Mouse (Mus musculus) embryonic facial prominence, embryonic 15.5 days (tissue): ENCODE results near the gene Exoc4. TPM values are rescaled to one million over a fixed set of nuclear protein-coding genes. Genes with fewer than 3 reads are reported as not detected.

ENCODE experiments used
- ATAC-seq: fragments of 200-750 bp; cut with Nextera tagmentation; 2 replicates; pipeline ENCODE4 v1.8.0; 2017; ENCODE audit warnings: low read depth, moderate TSS enrichment; ENCODE audit not compliant: insufficient number of reproducible peaks, low FRiP score, low TSS enrichment
- H3K27ac ChIP-seq: fragments of 300-500 bp; sonication (generic); replicated peaks from 2 replicates; pipeline ENCODE4 v1.5.1; 2015; ENCODE audit warnings: mild to moderate bottlenecking, inconsistent platforms
- H3K27me3 ChIP-seq: fragments of 300-500 bp; sonication (generic); 2 replicates; pipeline ENCODE4 v1.6.1; 2015; ENCODE audit warnings: inconsistent platforms
- H3K36me3 ChIP-seq: fragments of 300-500 bp; sonication (generic); 2 replicates; pipeline ENCODE4 v1.6.1; 2015; ENCODE audit warnings: mild to moderate bottlenecking, inconsistent platforms
- H3K4me1 ChIP-seq: fragments of 300-500 bp; sonication (generic); 2 replicates; pipeline ENCODE4 v1.6.1; 2015; ENCODE audit warnings: inconsistent platforms
- H3K4me2 ChIP-seq: fragments of 300-500 bp; sonication (generic); replicated peaks from 2 replicates; pipeline ENCODE4 v1.6.1; 2015; ENCODE audit warnings: mild to moderate bottlenecking, inconsistent platforms
- H3K4me3 ChIP-seq: fragments of 300-500 bp; sonication (generic); replicated peaks from 2 replicates; pipeline ENCODE4 v1.5.1; 2015; ENCODE audit warnings: mild to moderate bottlenecking, inconsistent platforms
- H3K9ac ChIP-seq: fragments of 300-500 bp; sonication (generic); 2 replicates; pipeline ENCODE4 v1.6.1; 2015; ENCODE audit warnings: inconsistent platforms
- H3K9me3 ChIP-seq: fragments of 300-500 bp; sonication (generic); replicated peaks from 2 replicates; pipeline ENCODE4 v1.6.1; 2016; ENCODE audit warnings: inconsistent platforms
- WGBS: fragments of 180-500 bp; shearing (Covaris S2); methylation state at CpG from one replicate; pipeline ENCODE4 v1.1.7; 2015; 5-methylcytosine and 5-hydroxymethylcytosine counted together
- polyA plus RNA-seq: library from polyadenylated mRNA; unstranded; fragments of >200 nt; fragmentation: Nextera tagmentation; extraction: Ambion mirVana; gene quantifications from 2 replicates; pipeline ENCODE4 v1.2.1, GENCODE M21; 2015

The Exoc4 gene
- polyA plus RNA-seq, 1 experiment from 2014 or later = 36.7 TPM

- Histone ChIP-seq H3K36me3 (no peaks in the 10 kb centered on the region), H3K9ac (no peak overlapping the region), H3K9me3 (no peaks in the 10 kb centered on the region), H3K27ac (no peak overlapping the region), H3K4me2 (no peak overlapping the region), H3K27me3 (no peaks in the 10 kb centered on the region), H3K4me1 (no peaks in the 10 kb centered on the region), H3K4me3 (no peak overlapping the region)
- WGBS = 89% methylated on average over 6 of the region's 6 CpGs
- ATAC-seq = no peak
Measured at GRCm38 (mm10) chr6:33828499-33828898, 579.6 kb downstream of the Exoc4 start.

DNA sequence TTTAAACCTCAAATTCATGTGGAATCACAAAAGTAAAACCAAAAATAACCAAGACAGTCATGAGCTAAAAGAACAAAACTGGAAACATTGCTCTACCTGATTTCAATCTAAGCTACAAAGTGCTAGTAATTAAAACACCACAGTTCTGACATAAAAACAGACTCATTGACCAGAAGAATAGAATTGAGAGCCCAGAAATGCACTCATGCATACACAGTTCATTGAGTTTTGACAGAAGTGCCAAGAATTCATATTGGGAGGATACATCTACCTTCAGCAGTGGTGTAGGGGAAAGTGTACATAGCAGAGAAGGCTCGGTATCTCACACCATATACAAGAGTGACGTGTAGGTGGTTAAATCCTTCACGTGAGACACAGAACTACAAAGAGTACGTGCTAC lies 580.4 kb downstream of the Exoc4 start:
- WGBS = 95% methylated on average over 4 of the region's 4 CpGs
- no peaks in the 10 kb centered on the region for H3K27me3 ChIP-seq
- no peaks in the 10 kb centered on the region for H3K36me3 ChIP-seq
- no peak overlapping the region for H3K4me2 ChIP-seq
- H3K9me3 ChIP-seq = no peaks in the 10 kb centered on the region
- H3K9ac ChIP-seq = no peak overlapping the region
- H3K4me1 ChIP-seq = no peaks in the 10 kb centered on the region
- ATAC-seq = no peak
- H3K4me3 ChIP-seq = no peak overlapping the region
- no peak overlapping the region for H3K27ac ChIP-seq

GRCm38 (mm10) chr6:33831276-33831675 lies 582.4 kb downstream of the Exoc4 start:
- Histone ChIP-seq H3K36me3 (no peaks in the 10 kb centered on the region), H3K9me3 (no peaks in the 10 kb centered on the region), H3K27me3 (no peaks in the 10 kb centered on the region), H3K4me2 (no peak overlapping the region), H3K9ac (no peak overlapping the region), H3K4me1 (no peaks in the 10 kb centered on the region), H3K4me3 (no peak overlapping the region), H3K27ac (no peak overlapping the region)
- no peak for ATAC-seq
- WGBS = 86% methylated on average over 3 of the region's 3 CpGs

- H3K4me1 ChIP-seq = no peaks in the 10 kb centered on the region
- no peaks in the 10 kb centered on the region for H3K9me3 ChIP-seq
- H3K27ac ChIP-seq = no peak overlapping the region
- no peak overlapping the region for H3K4me3 ChIP-seq
- H3K27me3 ChIP-seq = no peaks in the 10 kb centered on the region
- ATAC-seq = no peak
- H3K36me3 ChIP-seq = no peaks in the 10 kb centered on the region
- 59% methylated on average over 4 of the region's 4 CpGs for WGBS
- no peak overlapping the region for H3K4me2 ChIP-seq
- no peak overlapping the region for H3K9ac ChIP-seq
Measured at GRCm38 (mm10) chr6:33832978-33833377, 584.1 kb downstream of the Exoc4 start.

GRCm38 (mm10) chr6:33836048-33836780 lies 587.3 kb downstream of the Exoc4 start:
- 73% methylated on average over 3 of the region's 3 CpGs for WGBS
- H3K36me3 ChIP-seq = no peaks in the 10 kb centered on the region
- H3K27ac ChIP-seq = no peak overlapping the region
- no peaks in the 10 kb centered on the region for H3K9me3 ChIP-seq
- no peak overlapping the region for H3K9ac ChIP-seq
- no peak for ATAC-seq
- no peaks in the 10 kb centered on the region for H3K27me3 ChIP-seq
- no peak overlapping the region for H3K4me2 ChIP-seq
- H3K4me1 ChIP-seq = no peaks in the 10 kb centered on the region
- no peak overlapping the region for H3K4me3 ChIP-seq

- Histone ChIP-seq H3K36me3 (no peaks in the 10 kb centered on the region), H3K4me1 (no peaks in the 10 kb centered on the region), H3K27me3 (no peaks in the 10 kb centered on the region), H3K27ac (no peak overlapping the region), H3K9ac (no peak overlapping the region), H3K9me3 (no peaks in the 10 kb centered on the region), H3K4me3 (no peak overlapping the region), H3K4me2 (no peak overlapping the region)
- ATAC-seq = no peak
- WGBS = 83% methylated on average over 1 of the region's 1 CpGs
Measured at GRCm38 (mm10) chr6:33842901-33843300, 594.0 kb downstream of the Exoc4 start.

GRCm38 (mm10) chr6:33859049-33859448 lies 610.2 kb downstream of the Exoc4 start:
- Histone ChIP-seq H3K36me3 (no peaks in the 10 kb centered on the region), H3K9me3 (no peaks in the 10 kb centered on the region), H3K27ac (no peak overlapping the region), H3K4me3 (no peak overlapping the region), H3K27me3 (no peaks in the 10 kb centered on the region), H3K4me2 (no peak overlapping the region), H3K4me1 (no peaks in the 10 kb centered on the region), H3K9ac (no peak overlapping the region)
- 61% methylated on average over 3 of the region's 3 CpGs for WGBS
- ATAC-seq = no peak

DNA sequence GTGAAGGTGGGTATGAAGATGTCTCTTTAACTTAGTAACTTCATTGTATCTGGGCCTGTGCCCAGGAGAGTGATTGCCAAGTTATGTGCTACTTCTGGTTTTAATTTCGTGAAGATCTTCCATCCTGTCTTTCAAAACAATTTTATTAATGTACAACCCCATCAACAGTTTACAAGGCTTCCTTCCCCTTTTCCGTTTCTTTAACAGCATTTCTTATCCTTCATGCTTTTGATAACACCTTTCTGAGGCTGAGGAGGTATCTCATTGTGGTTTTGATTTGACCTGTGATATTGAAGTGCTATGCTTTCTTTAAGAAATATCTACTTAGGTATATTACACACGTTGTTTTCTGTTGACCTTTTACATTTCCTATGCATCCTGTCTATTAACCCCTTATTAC lies 616.9 kb downstream of the Exoc4 start:
- no peak overlapping the region for H3K9ac ChIP-seq
- no peak overlapping the region for H3K27ac ChIP-seq
- no peak overlapping the region for H3K4me3 ChIP-seq
- WGBS = 46% methylated on average over 3 of the region's 3 CpGs
- no peak overlapping the region for H3K4me2 ChIP-seq
- H3K4me1 ChIP-seq = peaks cover 4% of the 10 kb centered on the region; the same call in 1 of the 2 replicates
- no peak for ATAC-seq
- H3K36me3 ChIP-seq = no peaks in the 10 kb centered on the region
- no peaks in the 10 kb centered on the region for H3K9me3 ChIP-seq
- no peaks in the 10 kb centered on the region for H3K27me3 ChIP-seq

DNA sequence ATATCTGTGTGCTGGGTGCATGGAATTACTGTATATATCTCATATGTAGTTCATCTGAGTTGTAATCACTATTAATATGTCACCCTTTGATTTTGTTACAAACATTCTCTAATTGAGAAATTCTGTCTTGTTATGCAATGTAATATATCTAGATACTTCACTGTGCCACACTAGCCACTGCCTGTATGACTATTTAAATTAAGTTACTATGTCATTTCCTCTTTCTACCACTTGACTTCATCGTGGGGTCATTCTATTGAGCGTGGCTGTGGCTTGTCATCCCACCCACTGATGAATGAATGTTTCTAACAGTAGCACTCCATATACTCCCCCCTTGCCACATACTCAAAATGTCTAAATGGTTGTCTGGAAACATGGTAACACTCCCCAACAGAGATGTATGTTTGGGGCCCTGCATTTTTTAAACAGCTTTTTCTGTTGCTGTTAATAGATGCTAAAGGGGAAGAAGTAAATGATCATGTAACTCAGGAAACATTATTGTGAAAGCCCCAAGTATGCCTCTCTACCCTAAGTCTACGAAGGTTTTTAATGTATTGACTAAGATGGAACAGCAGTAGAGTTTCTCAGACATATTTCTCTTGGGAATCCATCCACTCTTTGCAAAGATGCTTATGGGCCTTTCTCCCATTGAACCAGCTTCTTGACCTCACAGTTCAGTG lies 618.2 kb downstream of the Exoc4 start:
- Histone ChIP-seq H3K36me3 (no peaks in the 10 kb centered on the region), H3K27me3 (no peaks in the 10 kb centered on the region), H3K4me2 (no peak overlapping the region), H3K4me1 (peaks cover 8% of the 10 kb centered on the region; the same call in 1 of the 2 replicates), H3K27ac (no peak overlapping the region), H3K9me3 (no peaks in the 10 kb centered on the region), H3K9ac (no peak overlapping the region), H3K4me3 (no peak overlapping the region)
- 82% methylated on average over 3 of the region's 3 CpGs for WGBS
- no peak for ATAC-seq

DNA sequence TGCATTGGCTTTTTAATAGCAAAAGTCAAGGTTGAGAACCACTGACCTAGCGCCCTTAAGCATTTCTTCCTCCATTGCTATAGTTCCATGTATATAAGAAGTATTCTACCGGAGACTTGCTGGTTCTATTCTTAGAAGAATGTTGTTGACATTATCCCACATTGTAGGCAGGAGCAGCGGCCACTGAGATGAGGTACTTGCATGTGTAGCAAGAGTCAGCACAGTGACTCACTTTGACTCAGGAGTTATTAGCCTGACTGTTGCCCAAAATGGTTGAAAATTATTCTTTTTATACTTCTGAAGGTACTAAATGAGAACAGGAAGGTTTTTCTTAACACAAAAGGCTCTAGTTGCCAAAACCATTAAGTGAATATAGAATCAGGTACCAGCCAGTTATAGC lies 620.4 kb downstream of the Exoc4 start:
- WGBS = 91% methylated on average over 3 of the region's 3 CpGs
- Histone ChIP-seq H3K4me1 (peaks cover 8% of the 10 kb centered on the region; the same call in 1 of the 2 replicates), H3K27ac (no peak overlapping the region), H3K4me2 (no peak overlapping the region), H3K36me3 (no peaks in the 10 kb centered on the region), H3K9ac (no peak overlapping the region), H3K27me3 (no peaks in the 10 kb centered on the region), H3K4me3 (no peak overlapping the region), H3K9me3 (no peaks in the 10 kb centered on the region)
- no peak for ATAC-seq

DNA sequence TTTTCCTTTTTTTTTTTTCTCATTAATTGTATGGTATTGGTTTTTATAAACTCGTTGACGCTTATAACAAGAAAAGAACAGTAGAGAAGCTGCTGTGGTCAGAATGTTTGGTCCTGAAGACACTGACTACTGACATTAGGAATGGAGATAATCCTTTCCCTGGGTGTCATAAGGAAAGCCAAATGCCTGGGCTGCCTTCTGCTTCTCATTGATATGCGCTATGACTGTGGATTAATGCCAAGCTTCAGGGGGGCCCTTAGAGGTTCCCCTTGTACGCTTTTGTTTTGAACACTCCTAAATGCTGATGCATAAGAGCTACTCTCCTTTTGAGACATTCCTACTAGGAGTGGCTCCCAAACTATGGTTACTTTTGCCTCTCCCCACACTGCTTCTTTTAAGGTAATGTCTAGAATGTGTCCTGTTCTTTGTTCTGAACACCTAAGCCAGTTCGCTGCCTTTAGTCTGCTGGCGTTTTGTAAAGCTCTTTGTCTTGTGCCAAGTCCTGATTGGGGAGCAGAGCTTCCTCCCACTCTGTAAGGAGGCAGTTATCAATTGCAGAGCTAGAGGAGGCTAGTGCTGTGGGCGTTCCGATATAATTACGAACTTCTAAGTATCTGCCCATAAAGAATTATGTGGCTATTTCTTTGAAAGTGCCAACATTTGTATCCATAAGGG lies 621.7 kb downstream of the Exoc4 start:
- Histone ChIP-seq H3K27me3 (no peaks in the 10 kb centered on the region), H3K9ac (no peak overlapping the region), H3K4me1 (peaks cover 8% of the 10 kb centered on the region; the same call in 1 of the 2 replicates), H3K36me3 (no peaks in the 10 kb centered on the region), H3K4me3 (no peak overlapping the region), H3K27ac (no peak overlapping the region), H3K9me3 (no peaks in the 10 kb centered on the region), H3K4me2 (no peak overlapping the region)
- ATAC-seq = no peak
- WGBS = 44% methylated on average over 9 of the region's 9 CpGs
